Mouse (Mus musculus) olfactory bulb, adult 2 months (tissue): ENCODE data around the gene Sh3bp4.

Experiments used
- CTCF ChIP-seq: fragments of 200-500 bp; IDR thresholded peaks from 2 replicates; pipeline ENCODE4 v1.5.1; 2012; ENCODE audit warnings: low read depth, mild to moderate bottlenecking, low read length, moderate library complexity; ENCODE audit not compliant: insufficient read depth
- POLR2A ChIP-seq: fragments of 200-500 bp; IDR thresholded peaks from 2 replicates; pipeline ENCODE4 v1.6.1; 2012; ENCODE audit warnings: mild to moderate bottlenecking, low read depth, low read length, moderate library complexity; ENCODE audit not compliant: insufficient read depth

- TF ChIP-seq CTCF (no peak), POLR2A (peak; percentile 59; the same call in 1 of the 2 replicates)
These were observed at the start of gene Sh3bp4 for GRCm38 (mm10) chr1:89070103-89070700.
